Mouse (Mus musculus) liver, embryonic 14.5 days (tissue): ENCODE measurements around the gene D230025D16Rik.

Experiments
- CTCF ChIP-seq: IDR thresholded peaks from 2 replicates; pipeline ENCODE4 v1.5.1; 2016; ENCODE audit warnings: antibody characterized with exemption, low read depth, control low read depth
- EP300 ChIP-seq: IDR thresholded peaks from 2 replicates; pipeline ENCODE4 v1.6.1; 2016; ENCODE audit warnings: antibody characterized with exemption, low read depth

DNA sequence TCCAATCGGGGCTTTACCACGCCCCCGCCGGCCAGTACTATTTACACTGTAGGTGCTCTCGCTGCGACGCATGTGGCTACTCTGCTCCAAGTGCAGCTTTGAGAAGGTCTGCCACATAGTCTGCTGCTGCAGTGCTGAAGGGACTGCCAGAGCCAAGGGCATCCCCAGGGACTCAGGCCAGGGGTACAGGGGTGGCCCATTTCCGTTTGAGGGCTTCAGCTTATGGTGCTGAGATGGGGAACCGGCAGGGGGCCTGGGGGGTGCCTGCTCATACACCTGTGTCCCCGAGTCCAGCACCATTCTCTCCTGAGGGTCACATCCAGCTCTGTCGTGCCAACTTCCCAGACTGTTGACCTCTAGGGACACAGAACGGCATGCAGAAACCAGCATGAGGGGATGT, 60.6 kb downstream of the D230025D16Rik start:
- no peak for TF ChIP-seq EP300
- no peak for TF ChIP-seq CTCF
